Mouse (Mus musculus) hindbrain, postnatal 0 days (tissue): ENCODE results near the gene Tmed6. TPM values are rescaled to one million over a fixed set of nuclear protein-coding genes. Genes with fewer than 3 reads are reported as not detected.
"Not testable (repeated sequence)": the region's sequence is repeated elsewhere in the genome, so short reads cannot be mapped to it uniquely, and the experiment has no call there.

ENCODE experiments used
- ATAC-seq: fragments of 200-750 bp; cut with Nextera tagmentation; 2 replicates; pipeline ENCODE4 v1.8.0; 2017; ENCODE audit warnings: mild to moderate bottlenecking, moderate TSS enrichment, moderate library complexity
- DNase-seq: peaks from one replicate; pipeline ENCODE4 v3.0.0-alpha.2; 2015; ENCODE audit warnings: low spot score
- H3K27ac ChIP-seq: fragments of 300-500 bp; sonication (generic); 2 replicates; pipeline ENCODE4 v1.5.1; 2014; ENCODE audit warnings: mild to moderate bottlenecking
- H3K27me3 ChIP-seq: fragments of 300-500 bp; sonication (generic); 2 replicates; pipeline ENCODE4 v1.6.1; 2014; ENCODE audit warnings: low read length, mixed read lengths; ENCODE audit not compliant: insufficient read depth
- H3K36me3 ChIP-seq: fragments of 300-500 bp; sonication (generic); 2 replicates; pipeline ENCODE4 v1.6.1; 2014; ENCODE audit warnings: low read length, mixed read lengths; ENCODE audit not compliant: insufficient read depth
- H3K4me1 ChIP-seq: fragments of 300-500 bp; sonication (generic); 2 replicates; pipeline ENCODE4 v1.6.1; 2014; ENCODE audit warnings: antibody characterized with exemption, low read length, mixed read lengths; ENCODE audit not compliant: insufficient read depth
- H3K4me2 ChIP-seq: fragments of 300-500 bp; sonication (generic); 2 replicates; pipeline ENCODE4 v1.6.1; 2014; ENCODE audit warnings: low read depth, mild to moderate bottlenecking, low read length, moderate library complexity, mixed read lengths
- H3K4me3 ChIP-seq: fragments of 300-500 bp; sonication (generic); 2 replicates; pipeline ENCODE4 v1.5.1; 2014; ENCODE audit warnings: low read length
- H3K9ac ChIP-seq: fragments of 300-500 bp; sonication (generic); replicated peaks from 2 replicates; pipeline ENCODE4 v1.6.1; 2014; ENCODE audit warnings: mild to moderate bottlenecking, low read length, moderate library complexity, mixed read lengths
- H3K9me3 ChIP-seq: fragments of 300-500 bp; sonication (generic); 2 replicates; pipeline ENCODE4 v1.6.1; 2016; ENCODE audit warnings: low read length, mixed read lengths
- CTCF ChIP-seq: IDR thresholded peaks from 2 replicates; pipeline ENCODE4 v1.5.1; 2016; ENCODE audit warnings: antibody characterized with exemption, control low read depth, low read depth
- WGBS: fragments of 180-500 bp; shearing (Covaris S2); extraction: QIAGEN DNeasy Blood & Tissue Kit; methylation state at CpG from one replicate; pipeline ENCODE4 v1.1.7; 2014; 5-methylcytosine and 5-hydroxymethylcytosine counted together
- polyA plus RNA-seq: library from polyadenylated mRNA; unstranded; fragments of >200 nt; fragmentation: Nextera tagmentation; extraction: Ambion mirVana; gene quantifications from 2 replicates; pipeline ENCODE4 v1.2.1, GENCODE M21; 2015
- total RNA-seq: library from RNA; depleted of rRNA; stranded (reverse); fragments of >200 nt; gene quantifications from 2 replicates; pipeline ENCODE4 v1.2.3, GENCODE M21; 2014

Tmed6 gene
- total and polyA plus RNA-seq, 2 experiments from 2014 or later, result not detected

DNA sequence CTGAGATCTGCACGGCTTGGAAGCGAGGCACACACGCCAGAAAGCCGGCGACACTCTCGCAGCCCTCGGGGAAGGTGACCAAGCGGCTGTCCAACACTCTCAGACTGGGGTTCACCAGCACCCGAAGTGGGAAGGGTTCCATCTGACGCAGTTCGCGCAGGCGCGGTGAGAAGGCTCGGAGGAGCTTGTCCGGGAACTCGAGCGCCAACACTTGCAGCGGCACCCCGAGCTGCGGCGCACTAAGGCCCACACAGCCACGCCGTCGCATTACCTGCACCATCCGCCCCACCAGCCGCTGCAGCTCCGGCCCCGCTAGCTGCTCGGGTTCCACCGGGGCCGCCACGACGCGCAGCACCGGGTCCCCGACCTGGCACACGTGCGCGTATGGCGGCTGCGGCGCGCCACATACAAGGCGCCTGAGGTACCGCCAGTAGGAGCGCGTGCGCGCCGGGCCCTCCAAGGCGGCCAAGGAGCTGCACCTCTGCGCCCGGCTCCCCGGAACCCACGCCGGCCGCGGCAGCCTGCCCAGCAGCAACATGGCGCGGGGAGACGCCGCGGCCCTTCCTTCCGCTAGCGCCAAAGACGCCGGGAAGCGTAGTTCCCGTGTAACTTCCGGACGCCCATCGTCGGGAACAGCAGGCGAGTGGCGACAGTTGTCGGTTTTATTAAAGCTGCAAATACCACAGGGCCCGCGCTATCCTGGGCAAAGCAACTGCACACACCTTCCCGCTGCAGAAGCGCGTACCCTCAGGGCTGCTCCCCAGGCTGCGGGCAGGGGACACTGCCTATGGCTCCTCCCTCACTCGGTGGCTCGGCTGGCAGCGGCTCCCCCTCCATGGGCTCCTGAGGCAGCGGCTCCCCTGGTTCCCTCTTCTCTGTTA lies 17.1 kb downstream of the Tmed6 start, which contains the start of gene Pdf:
TSS of gene Pdf (minus strand) at position 554 of the 881 bp plus-strand sequence.
- no peak for TF ChIP-seq CTCF
- peaks cover 52% of the 10 kb centered on the region for H3K36me3 ChIP-seq
- 1% methylated on average over 84 of the region's 87 CpGs for WGBS

GRCm38 (mm10) chr8:107046976-107047375 lies 18.5 kb downstream of the Tmed6 start:
- Histone ChIP-seq H3K4me1 (no peaks in the 10 kb centered on the region; the same call in 1 of the 2 replicates), H3K9ac (no peak overlapping the region), H3K4me3 (no peak overlapping the region), H3K9me3 (no peaks in the 10 kb centered on the region), H3K27me3 (no peaks in the 10 kb centered on the region), H3K27ac (no peak overlapping the region), H3K4me2 (peak overlapping the region; percentile 96; the same call in 1 of the 2 replicates), H3K36me3 (peaks cover 53% of the 10 kb centered on the region)
- WGBS, result 85% methylated on average over 5 of the region's 5 CpGs
- ATAC-seq (no peak), DNase-seq (no peak)
- TF ChIP-seq CTCF, result no peak

More for the DNA sequence above, 17.1 kb downstream of the Tmed6 start, which contains the start of gene Pdf:
- Histone ChIP-seq H3K27ac (peak within 1 kb of the TSS; percentile 92), H3K9ac (peak within 1 kb of the TSS; percentile 84), H3K27me3 (no peaks in the 10 kb centered on the region), H3K4me2 (peak within 1 kb of the TSS; percentile 96), H3K4me1 (no peaks in the 10 kb centered on the region; the same call in 1 of the 2 replicates), H3K9me3 (no peaks in the 10 kb centered on the region), H3K4me3 (peak within 1 kb of the TSS; percentile 76)
- ATAC-seq (peak; percentile 91), DNase-seq (peak; percentile 90)

- H3K4me2 ChIP-seq, result no peak overlapping the region
- no peak overlapping the region for H3K9ac ChIP-seq
- 95% methylated on average over 6 of the region's 6 CpGs for WGBS
- peaks cover 64% of the 10 kb centered on the region for H3K36me3 ChIP-seq
- H3K4me1 ChIP-seq, result no peaks in the 10 kb centered on the region; the same call in 1 of the 2 replicates
- H3K27ac ChIP-seq, result no peak overlapping the region
- no peak for TF ChIP-seq CTCF
- DNase-seq (no peak), ATAC-seq (no peak)
- H3K27me3 ChIP-seq, result no peaks in the 10 kb centered on the region
- H3K4me3 ChIP-seq, result no peak overlapping the region
- no peaks in the 10 kb centered on the region for H3K9me3 ChIP-seq
These were observed 20.0 kb downstream of the Tmed6 start for GRCm38 (mm10) chr8:107045478-107045877.

DNA sequence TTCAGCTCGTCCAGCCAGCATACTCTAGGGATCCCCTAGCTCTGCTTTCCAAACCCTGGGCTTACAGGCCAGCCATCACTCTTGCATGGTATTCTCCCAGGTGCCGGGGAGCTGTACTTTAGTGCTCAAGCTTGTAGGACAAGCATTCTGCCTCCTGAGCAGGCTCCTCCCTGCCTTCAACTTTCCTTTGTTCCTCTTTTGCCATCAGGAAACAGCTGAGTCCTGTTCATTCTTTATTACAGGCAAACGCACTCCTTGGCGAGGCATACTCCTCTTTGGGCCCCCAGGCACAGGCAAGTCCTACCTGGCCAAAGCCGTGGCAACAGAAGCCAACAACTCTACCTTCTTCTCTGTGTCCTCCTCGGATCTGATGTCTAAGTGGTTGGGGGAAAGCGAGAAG lies 24.8 kb downstream of the Tmed6 start:
- no peak overlapping the region for H3K27ac ChIP-seq
- H3K36me3 ChIP-seq, result peaks cover 73% of the 10 kb centered on the region
- DNase-seq (no peak), ATAC-seq (no peak)
- H3K9ac ChIP-seq, result no peak overlapping the region
- no peaks in the 10 kb centered on the region for H3K9me3 ChIP-seq
- H3K4me1 ChIP-seq, result no peaks in the 10 kb centered on the region
- H3K4me3 ChIP-seq, result no peak overlapping the region
- no peaks in the 10 kb centered on the region for H3K27me3 ChIP-seq
- no peak for TF ChIP-seq CTCF
- no peak overlapping the region for H3K4me2 ChIP-seq
- WGBS, result 83% methylated on average over 7 of the region's 7 CpGs

GRCm38 (mm10) chr8:107036626-107037025 lies 28.8 kb downstream of the Tmed6 start:
- Histone ChIP-seq H3K27ac (no peak overlapping the region), H3K9ac (no peak overlapping the region), H3K27me3 (no peaks in the 10 kb centered on the region), H3K9me3 (no peaks in the 10 kb centered on the region), H3K4me1 (peaks cover 11% of the 10 kb centered on the region; the same call in 1 of the 2 replicates), H3K36me3 (peaks cover 33% of the 10 kb centered on the region), H3K4me3 (no peak overlapping the region), H3K4me2 (no peak overlapping the region)
- 84% methylated on average over 8 of the region's 8 CpGs for WGBS
- ATAC-seq (no peak), DNase-seq (no peak)
- no peak for TF ChIP-seq CTCF

DNA sequence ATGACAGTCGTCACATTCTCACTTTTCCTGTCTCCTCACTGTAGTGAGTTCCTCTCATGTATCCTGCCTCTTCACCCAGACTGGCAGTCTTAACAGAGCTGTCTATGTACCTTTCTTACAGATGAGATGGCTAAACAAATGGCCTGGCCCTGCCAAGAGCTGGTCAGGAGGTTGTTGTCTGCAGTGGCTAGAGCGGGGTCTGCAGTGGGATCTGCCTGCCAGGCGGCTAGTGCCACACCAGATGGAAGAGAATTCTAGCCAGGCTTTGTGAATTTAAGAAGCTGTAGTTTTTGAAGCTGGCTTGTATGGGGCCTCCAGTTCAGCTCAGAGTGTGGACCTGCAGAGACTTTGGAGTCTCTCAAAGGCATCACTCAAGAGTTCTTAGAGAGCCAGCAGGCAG lies 29.8 kb downstream of the Tmed6 start:
- no peak overlapping the region for H3K4me2 ChIP-seq
- WGBS, result 85% methylated on average over 3 of the region's 3 CpGs

GRCm38 (mm10) chr8:107033609-107034008 lies 31.8 kb downstream of the Tmed6 start:
- H3K4me1 ChIP-seq, result peaks cover 11% of the 10 kb centered on the region; the same call in 1 of the 2 replicates
- not testable (repeated sequence) for H3K36me3 ChIP-seq, ATAC-seq, H3K4me3 ChIP-seq, H3K27ac ChIP-seq, H3K9me3 ChIP-seq, H3K9ac ChIP-seq, H3K27me3 ChIP-seq, DNase-seq, H3K4me2 ChIP-seq
- 95% methylated on average over 2 of the region's 2 CpGs for WGBS

More for the DNA sequence above, 29.8 kb downstream of the Tmed6 start:
- no peak overlapping the region for H3K4me3 ChIP-seq
- H3K27me3 ChIP-seq, result no peaks in the 10 kb centered on the region
- no peak overlapping the region for H3K27ac ChIP-seq
- TF ChIP-seq CTCF, result no peak
- ATAC-seq (no peak), DNase-seq (no peak)
- no peaks in the 10 kb centered on the region for H3K9me3 ChIP-seq
- peaks cover 11% of the 10 kb centered on the region; the same call in 1 of the 2 replicates for H3K4me1 ChIP-seq
- peaks cover 23% of the 10 kb centered on the region for H3K36me3 ChIP-seq
- H3K9ac ChIP-seq, result no peak overlapping the region
